Mouse (Mus musculus): Measurements from ENCODE around the gene Clock.

Clock gene

DNA sequence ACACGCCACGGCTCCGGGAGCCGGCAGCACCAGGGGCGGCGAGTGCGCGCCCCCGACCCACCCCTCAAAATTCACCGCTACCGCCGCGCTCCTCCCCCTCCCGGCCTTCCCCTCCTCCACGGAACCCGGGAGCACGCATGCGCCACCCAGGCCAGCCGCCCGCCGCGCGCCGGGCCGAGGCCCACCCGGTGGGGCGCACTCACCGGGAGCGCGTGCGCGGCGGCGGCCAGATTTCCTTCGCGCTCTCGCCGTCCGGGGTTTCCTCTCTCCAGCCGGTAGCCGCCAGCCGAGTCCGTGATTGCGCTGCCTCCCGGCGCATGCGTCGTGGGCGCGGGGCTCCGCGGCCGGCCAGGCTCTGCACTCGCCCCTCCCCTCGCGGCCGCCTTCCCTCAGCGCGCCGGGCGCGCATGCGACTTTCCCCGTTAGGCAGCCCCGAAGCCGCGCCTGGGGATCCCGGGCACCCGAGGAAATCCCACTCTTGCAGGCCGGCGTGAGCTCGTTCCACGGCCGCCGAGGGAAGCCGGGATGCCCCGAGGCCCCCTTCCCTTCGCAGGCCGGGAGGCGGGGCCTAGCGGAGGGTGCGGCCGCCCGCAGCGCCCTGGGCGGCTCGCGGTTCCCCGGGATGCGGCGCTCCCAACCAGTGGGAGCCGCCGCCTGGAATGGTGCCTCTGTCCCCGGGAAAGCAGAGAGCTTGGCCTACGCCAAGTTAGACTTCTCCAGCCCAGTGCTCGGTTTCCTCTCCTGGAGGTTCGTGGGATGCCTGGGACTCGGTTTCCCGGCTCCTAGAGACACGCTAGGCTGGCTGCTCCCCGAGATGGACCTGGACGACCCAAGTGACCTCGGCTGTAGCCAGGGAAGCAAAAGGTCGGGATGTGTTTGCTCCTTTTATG, at the start of gene Clock:
Clock (minus strand) TSS at position 341 of the 890 bp plus-strand sequence.
- DNase-seq (ENCODE audit: low spot score in 2 of 2) = peak; percentile 74 to 91

DNA sequence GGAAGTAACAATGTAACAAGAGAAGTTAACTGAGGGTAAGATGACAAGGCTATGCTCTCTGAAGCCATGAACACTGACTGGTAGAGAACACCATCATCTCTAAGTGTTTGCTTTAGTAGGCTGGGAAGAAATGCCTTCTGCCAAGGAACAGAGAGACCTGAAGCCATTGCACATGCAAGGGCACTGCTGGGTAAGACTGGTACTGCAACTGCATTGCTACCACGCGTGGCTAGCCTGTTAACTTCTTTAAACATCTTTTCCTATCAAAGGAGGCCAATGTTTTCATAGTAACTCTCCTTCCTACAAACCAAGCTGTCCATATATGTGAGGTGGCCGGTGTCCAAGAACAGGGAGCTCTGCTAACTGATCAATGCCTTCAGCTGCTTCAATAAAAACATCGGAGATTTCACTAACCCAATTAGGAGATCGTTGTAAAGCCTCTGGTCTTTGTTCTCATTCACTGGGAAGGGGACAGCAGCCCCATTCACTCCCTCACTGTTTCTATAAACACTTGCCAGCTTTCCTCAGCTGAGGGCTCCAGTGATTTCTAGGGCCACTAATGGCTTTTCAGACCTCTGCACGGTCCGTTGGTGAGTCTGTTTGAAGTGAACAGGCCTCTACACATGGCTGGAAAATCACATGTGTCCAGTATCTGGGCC, 47.5 kb upstream of the Clock start:
- no peak for DNase-seq (ENCODE audit: low spot score in 2 of 2)

DNA sequence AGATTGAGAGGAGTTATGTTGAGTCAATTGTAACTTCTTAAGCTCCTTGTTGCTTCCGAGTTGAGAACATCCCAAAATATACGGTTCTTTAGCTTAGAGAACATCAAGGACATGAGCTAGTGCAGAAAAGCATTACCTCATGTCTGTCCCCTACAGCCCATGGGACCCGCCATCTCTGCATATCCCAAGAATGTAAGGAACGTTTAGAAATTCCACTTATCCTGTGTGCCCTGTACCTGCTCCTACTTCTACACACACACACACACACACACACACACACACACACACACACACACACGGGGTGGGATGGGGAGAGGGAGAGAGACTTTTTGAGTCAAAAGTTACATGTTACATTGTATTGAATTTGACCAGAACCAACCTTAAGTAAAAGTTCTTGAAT, 46.9 kb upstream of the Clock start:
- DNase-seq (ENCODE audit: low spot score in 2 of 2) = no peak

DNA sequence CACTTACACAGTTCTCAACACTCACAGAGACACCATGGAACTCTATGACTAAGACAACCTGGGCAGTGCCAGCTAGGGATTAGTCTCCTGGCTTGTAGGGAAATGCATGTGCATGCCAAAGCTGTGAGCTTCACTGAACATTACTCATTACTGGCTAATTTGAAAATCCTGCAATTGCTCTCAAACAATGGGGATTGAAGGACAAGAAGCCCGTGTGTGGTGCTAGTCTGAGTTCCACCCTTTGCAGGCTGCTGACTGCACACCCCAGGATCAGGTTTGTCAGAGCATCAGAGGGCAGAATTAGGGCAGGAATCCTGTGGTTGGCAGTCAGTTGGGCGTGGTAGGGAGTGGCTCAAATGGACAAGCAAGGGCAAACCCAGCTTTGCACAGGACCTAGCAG, 41.5 kb upstream of the Clock start:
- DNase-seq (ENCODE audit: low spot score in 2 of 2) = no peak

DNA sequence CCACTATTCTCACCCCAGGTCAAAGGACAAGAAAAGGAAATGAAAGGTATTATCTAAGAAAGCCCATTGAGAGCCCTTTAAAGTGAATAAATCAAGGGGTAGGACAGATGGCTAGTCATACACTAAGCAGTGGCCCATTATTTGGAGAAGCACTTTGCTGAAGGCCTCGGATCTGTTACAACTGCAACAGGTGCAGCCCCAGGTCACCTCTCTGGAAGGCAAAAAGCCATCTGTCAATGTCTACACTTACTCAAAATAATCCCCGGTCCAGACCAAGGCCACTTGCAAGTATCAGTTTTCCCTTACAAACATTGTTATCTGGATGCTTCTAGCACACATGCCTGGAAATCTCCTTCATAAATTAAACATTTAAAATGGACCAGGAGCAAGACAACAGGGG, 36.3 kb upstream of the Clock start:
- DNase-seq (ENCODE audit: low spot score in 2 of 2) = no peak

DNA sequence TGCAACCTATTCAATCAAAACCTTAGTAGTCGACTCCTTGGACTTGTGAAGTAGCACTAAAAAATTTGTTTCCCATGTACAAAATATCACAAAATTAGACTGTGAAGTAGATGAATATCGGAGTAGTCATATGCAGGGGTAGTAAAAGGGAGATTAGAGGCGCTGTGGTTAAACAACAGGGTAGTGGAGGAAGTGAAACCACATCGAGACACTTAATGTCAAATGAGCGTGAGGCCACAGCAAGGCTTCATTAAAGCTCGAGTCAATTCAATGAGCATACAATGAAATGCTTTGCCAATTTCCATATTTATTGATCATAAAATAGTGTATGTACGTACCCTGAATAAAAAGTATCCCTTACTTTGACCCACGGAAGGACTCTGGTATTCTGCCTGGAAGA, 32.5 kb upstream of the Clock start:
- DNase-seq (ENCODE audit: low spot score in 2 of 2) = no peak

DNA sequence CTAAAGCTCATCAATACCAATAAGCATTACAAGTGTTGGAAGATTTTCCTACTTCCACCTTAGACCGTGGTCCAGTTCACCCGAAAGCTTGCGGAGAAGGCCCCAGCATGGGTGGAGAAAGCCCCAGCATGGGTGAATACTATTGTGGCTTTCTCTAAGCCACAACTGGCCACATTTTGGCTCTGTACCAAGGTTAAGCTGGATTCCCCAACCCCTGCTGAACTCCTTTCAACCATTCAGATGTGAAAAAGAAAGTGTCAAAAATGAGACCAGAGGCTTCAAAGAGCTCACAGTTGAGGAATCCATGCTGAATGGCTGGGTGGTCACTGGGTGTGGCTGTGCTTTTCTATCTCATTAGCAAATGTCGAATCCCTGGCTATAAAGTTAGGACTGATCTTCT, 29.2 kb upstream of the Clock start:
- DNase-seq (ENCODE audit: low spot score in 2 of 2) = no peak

DNA sequence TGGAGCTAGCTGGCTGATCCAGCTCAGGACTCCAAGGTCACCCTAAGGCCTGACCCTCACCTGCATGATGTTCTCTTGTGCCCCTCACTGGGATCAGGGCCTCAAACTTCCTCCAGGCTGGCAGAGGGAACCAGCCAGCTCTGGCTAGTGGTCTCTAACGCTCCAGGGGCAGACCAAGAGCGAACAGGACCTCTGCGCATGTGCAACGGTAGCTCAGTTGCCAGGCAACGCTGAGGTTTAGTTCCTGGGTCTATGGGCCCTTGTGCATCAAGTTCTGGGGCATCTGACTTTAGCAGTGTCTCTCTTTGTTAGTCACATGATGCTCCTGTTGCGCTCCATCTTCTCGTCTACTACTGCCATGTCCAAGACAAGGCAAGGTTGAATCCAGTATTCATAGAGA, 26.4 kb upstream of the Clock start, which contains the start of gene Pdcl2:
Pdcl2 (minus strand) TSS at position 204 of the 400 bp plus-strand sequence.
- DNase-seq (ENCODE audit: low spot score in 2 of 2) = no peak

DNA sequence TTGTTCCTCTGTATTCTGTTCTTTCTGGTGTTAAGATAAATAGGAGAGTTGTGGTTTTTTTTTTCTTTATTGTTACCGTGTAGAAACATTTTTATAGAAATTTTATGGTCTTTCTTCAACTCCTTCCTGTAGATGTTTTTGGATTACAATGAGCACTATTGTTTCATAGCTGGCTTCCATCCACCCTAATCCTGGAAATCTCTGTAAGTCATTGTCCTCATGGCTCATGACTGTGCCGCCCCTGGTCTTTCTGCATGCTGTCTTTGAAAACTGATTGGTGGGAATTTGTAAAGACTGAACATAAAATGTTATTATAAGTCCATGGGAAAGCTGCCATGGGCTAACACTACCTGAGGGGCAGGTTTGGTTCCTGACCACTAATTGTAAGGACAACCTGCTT, 22.7 kb upstream of the Clock start:
- no peak for DNase-seq (ENCODE audit: low spot score in 2 of 2)

DNA sequence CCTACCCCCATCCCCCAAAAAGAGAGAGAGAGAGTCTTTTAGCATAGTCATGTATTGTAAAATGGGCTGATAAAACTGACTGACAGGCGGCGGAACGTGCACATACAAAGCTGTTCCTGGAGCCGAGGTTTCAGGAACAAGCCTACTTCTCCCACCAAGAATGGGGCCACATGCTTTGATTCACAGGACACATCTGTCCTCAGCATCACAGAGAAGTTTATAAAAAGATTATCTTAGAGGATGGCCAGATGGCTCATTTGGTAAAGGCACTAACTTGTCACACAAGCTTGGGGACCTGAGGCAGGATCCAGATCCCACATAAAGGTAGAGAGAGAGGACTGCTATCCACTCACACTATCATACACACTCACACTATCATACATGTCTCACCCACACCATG, 20.5 kb upstream of the Clock start:
- DNase-seq (ENCODE audit: low spot score in 2 of 2) = no peak

DNA sequence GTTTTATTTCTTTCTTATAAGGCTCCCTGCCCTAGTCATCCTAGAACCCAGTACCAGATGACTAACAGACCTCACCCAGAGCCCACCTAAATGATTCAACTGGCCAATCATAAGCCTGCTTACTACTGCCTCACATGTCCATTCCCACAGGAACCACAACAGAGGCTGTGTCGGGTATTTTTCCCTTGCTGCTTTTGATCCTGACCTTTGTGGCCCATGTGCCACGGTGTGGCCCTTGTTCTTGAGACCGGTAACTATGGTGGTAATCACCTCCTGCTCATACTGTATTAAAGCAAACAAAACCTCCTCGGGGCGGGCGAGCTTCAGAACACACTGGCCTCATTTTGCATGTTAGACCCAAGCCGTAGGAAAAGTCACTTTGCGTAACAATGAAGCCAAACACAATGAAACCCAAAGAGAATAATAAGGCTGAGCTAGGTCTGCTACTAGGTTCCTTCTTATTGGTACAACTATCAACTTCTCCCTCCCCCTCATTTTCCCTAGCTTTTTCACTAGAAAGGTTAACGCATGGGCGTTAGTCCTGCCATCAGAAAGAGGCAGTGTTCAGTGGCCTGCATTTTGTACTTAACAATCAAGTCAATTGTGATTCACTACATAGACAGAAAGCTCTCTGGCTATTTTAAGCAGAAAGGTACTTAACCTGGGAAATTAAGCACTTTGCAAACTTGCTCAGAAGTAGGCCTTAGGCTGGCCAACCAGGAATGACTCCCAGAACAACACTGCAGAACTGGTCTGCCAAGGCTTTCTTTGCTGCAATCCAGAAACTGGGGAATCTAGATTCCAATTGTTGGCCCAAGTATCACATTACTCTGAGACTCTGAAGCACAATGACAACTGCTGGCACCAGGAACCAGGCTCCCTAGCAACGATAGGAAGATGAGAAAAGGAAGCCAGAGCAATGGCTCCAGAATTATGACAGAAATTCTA, 16.9 kb upstream of the Clock start:
- no peak for DNase-seq (ENCODE audit: low spot score in 2 of 2)

DNA sequence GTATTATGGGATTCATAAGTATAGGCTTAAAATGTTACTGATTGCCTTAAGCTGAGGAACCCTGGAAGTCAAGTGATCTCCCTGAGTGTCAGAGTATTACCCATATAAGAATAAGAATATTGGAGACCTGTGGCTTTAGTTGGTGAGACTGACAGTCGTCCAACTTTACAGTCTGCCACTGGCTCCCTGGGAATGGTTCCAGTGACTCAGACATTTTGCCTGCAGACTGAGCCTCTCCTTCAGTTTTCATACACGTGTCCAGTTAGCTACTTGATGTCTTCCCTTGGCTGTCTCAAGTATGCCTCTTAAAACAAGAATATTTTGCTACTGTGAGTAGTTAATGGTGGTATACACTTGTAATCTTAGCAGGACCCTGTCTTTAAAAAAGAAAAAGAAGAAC, 3.6 kb upstream of the Clock start:
- no peak for DNase-seq (ENCODE audit: low spot score in 2 of 2)

DNA sequence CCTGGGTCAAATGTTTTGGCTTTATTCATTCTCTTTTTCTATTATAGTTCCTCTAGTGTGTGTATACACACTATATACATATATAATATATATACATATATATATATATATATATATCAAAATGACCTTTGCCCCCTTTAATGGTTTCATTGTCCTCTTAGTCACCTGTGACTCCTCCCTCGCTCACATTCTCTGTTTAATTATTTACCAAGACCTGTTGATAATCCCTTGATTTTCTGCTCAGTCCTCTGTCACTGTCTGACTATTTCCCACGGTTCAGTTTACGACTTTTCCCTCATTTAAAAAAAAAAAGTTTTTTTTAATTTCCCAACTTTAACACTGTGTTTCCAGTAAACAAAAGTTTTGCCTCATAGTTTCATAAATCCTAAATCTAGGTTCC, 1.7 kb upstream of the Clock start:
- no peak for DNase-seq (ENCODE audit: low spot score in 2 of 2)

DNA sequence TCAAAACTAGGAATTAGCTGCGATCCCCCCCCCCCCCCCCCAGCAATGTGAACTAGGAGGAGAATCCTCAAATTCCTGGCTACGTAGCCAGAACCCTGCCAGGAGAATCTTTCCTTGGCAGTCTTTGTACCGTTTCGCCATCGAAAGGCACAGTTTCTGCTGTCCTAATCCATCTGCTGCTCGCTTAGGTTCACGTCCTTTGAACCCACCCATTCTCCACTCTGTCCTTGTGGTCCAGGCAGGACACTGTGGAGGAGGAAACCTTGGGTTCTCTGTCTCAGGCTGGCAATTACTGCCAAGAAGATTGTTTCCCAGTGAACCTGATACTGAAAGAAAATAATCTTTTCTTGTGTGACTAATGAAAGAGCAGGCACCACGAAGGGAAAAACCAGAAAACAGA, 1.0 kb upstream of the Clock start:
- DNase-seq (ENCODE audit: low spot score in 2 of 2) = no peak

DNA sequence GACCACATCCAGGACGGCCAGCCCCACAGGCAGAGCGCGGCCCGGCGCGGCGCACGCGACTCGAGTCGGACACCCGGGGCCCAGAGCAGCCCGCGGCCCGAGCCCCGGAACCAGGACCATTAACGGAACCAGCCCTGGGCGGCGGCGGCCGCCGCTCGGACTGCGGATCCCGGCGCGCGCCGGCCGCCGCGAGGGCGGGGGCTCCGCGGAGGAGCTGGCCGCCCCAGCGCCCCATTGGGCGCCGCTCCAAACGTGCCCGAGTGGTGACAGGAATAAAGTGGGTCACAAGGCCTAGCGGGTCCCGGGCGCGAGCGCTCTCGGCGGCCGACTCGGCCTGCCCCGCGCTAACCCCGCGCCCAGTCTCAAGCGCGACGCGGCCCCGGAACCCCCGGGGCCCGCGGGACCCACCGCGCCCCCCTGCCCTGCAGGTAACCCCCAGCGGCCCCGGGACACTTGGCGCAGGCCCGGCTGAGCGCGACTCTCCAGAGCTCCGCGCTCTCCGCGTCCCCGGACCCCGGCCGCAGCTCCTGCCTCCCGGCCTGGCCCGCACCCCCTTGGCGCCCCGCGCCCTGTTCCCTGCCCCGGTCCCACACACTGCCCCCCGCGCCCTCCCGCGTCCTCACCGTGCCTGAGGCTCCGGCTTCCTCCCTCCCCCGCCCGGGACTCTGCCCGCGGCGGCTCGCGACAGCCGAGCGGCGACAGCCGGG, 694 bp downstream of the Clock start:
- peak; percentile 67 to 79 for DNase-seq (ENCODE audit: low spot score in 2 of 2)

DNA sequence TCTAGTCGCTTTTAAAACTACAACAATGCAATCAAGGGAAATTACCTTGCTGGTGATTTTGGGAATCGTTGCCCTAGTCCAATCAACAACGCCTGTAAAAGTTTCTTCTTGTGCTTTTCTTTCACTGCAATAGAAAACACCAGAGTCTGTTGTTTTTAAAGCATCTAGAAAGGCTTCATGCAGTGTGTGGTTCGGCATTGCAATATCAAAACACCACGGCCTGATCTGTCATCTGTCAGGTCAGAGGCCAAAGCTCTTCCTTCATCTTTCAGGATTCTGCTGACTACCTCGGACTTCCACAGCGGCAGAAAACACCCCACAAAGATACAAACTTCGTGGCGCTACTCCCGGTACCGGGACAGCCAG, 1.2 kb downstream of the Clock start:
- no peak for DNase-seq (ENCODE audit: low spot score in 2 of 2)

DNA sequence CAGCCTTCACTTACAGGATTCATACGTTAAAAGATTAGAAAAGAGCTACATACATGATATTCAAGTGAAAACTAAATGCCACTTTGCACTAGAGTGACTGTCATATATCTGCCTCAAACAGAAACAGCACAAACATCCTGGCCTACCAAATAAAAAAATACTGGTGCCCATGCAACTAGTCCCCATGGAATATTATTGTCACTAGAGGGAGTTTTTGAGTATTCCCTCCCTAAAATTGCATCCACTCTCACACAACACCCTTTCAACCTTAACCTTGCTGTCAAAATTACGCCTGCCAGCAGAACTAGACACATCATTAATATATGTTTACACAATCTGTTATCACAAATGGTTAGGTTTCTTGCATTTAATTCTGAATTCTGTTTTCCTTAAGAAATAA, 2.6 kb downstream of the Clock start:
- DNase-seq (ENCODE audit: low spot score in 2 of 2) = no peak

DNA sequence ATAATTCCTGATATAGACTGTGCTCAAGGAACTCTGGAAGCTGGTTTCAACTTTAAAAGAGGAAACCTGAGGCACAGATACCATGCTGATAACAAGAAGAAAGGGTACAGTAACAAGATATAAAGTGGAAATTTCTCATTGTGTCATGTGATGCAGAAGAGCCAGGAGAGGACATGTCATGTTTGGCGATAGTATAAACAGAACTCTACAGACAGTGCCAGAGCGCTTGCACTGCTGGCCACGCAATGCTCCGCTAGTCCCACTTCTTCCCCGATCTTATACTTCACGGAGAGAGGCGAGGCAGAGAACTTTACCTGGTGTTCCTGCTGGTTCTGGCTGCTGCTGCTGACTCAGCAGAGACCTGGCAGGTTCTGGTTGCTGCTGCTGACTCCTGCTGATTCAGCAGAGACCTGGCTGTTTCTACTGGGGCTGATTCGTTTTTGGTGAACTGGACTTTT, 15.3 kb downstream of the Clock start:
- DNase-seq (ENCODE audit: low spot score in 2 of 2) = no peak

DNA sequence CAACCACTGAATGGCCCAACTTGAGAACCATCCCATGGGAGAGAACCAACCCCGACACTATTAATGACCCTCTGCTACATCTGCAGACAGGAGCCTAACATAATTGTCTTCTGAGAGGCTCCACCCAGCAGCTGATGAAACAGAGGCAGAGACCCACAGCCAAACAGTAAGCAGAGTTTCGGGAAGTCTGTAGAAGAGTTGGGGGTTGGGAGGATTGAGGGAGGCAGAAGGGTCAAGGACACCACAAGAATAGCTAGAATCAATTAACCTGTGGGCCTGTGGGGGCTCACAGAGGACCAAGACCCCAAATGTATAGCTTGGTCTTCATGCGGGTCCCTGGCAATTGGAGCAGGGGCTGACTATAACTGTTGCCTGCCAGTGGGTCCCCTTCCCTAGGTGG, 16.3 kb downstream of the Clock start:
- no peak for DNase-seq (ENCODE audit: low spot score in 2 of 2)

DNA sequence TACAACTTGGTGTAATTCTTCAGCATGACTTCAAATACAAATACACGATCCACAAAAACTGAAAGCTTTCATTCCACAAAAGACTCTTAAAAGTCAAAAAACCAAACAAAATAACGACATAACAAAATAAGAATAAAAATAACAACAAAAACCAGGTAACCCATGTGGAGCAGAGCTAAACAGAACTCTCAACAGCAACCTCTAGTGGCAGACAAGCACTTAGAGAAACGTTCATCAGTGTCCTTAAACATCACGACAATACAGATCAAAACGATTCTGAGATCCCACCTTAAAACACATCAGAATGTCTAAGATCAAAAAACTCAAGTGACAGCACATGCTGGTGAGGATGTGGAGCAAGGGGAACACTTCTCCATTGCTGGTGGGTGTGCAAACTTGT, 17.5 kb downstream of the Clock start:
- DNase-seq (ENCODE audit: low spot score in 2 of 2) = no peak

DNA sequence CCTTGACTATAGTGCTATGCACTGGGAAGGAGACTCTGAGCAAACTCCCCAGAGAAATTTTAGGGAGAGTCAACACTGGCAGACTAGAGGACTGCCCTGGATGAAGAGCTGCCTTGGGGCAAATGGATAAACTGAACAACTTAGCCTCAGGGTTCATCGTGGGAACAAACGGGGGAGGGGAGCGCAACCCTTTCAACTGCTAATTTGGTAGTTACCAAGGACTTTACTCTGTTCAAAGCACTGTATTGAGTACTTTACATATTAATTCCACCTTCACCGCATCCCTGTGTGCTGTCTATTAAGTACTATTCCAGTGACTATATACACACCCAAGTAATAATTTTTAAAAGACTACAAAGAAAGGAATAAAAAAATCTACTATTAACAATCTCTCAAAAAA, 18.9 kb downstream of the Clock start:
- no peak for DNase-seq (ENCODE audit: low spot score in 2 of 2)

DNA sequence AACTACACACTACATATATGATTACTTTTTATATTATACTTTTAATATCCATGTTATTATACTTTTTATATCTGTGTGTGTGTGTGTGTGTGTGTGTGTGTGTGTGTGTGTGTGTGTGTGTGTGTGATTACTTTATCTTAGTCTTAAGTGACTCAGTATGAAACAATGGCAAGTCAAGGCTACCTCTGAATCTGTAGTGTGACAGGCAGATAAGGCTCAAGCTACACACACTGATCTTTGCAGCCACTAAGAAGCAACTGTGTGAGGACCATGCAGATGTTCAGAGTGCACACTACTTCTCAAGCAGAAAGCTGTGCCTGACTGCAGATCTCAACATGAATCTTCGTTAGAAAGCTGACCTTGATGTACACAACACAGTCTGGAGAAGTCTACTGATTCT, 20.7 kb downstream of the Clock start:
- DNase-seq (ENCODE audit: low spot score in 2 of 2) = no peak

Measured in cerebellum, postnatal 4 days (tissue).